Mouse (Mus musculus) E14TG2a.4 (cell line): ENCODE results near the gene Prkn.

Experiments
- H3K27me3 ChIP-seq: 2 replicates; pipeline ENCODE4 v1.6.1; 2014; ENCODE audit warnings: low read length, control low read depth; ENCODE audit not compliant: insufficient read depth
- H3K36me3 ChIP-seq: 2 replicates; pipeline ENCODE4 v1.6.1; 2014; ENCODE audit warnings: low read length, control low read depth; ENCODE audit not compliant: insufficient read depth
- H3K4me1 ChIP-seq: replicated peaks from 2 replicates; pipeline ENCODE4 v1.6.1; 2014; ENCODE audit warnings: low read depth, low read length, control low read depth
- H3K4me3 ChIP-seq: replicated peaks from 2 replicates; pipeline ENCODE4 v1.5.1; 2014; ENCODE audit warnings: mild to moderate bottlenecking, low read length
- H3K9me3 ChIP-seq: 2 replicates; pipeline ENCODE4 v1.6.1; 2014; ENCODE audit warnings: low read length, control low read depth
- CTCF ChIP-seq: conservative IDR thresholded peaks from 2 replicates; pipeline ENCODE4 v1.5.1; 2014; ENCODE audit warnings: low read length
- NANOG ChIP-seq: IDR thresholded peaks from 2 replicates; pipeline ENCODE4 v1.6.1; 2014; ENCODE audit warnings: borderline replicate concordance, low read length, mixed read lengths
- POU5F1 ChIP-seq: IDR thresholded peaks from 2 replicates; pipeline ENCODE4 v1.6.1; 2014; ENCODE audit warnings: low read length, borderline replicate concordance

The Prkn gene

DNA sequence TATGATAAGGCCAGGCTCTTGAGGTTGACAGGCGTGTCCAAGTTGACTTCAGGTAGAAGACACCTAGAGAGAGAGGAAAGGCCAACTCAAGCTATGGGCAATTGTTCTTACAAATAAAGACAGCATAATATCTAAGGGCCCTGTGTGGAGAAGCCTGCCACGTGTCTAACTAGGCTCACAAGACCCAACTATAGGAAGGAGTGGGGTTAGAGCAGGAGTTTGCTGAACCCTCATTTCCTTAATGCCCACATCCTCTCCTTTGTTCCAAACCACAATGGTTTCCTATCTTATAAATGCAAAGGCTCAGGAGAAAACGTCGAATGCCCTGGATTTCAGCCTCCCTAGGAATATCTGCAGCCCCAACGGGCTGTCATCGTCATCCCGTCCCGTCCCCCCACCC is 1120.3 kb downstream of the Prkn start:
- H3K4me1 ChIP-seq: peaks cover 20% of the 10 kb centered on the region
- TF ChIP-seq CTCF: no peak
- TF ChIP-seq POU5F1: no peak
- no peak for TF ChIP-seq NANOG
- no peak overlapping the region for H3K4me3 ChIP-seq
- H3K36me3 ChIP-seq: no peaks in the 10 kb centered on the region; the same call in 1 of the 2 replicates
- H3K9me3 ChIP-seq: peaks cover 32% of the 10 kb centered on the region
- peaks cover 12% of the 10 kb centered on the region; the same call in 1 of the 2 replicates for H3K27me3 ChIP-seq

- peaks cover 32% of the 10 kb centered on the region for H3K9me3 ChIP-seq
- no peak overlapping the region for H3K4me3 ChIP-seq
- peaks cover 7% of the 10 kb centered on the region; the same call in 1 of the 2 replicates for H3K27me3 ChIP-seq
- peaks cover 24% of the 10 kb centered on the region for H3K4me1 ChIP-seq
- H3K36me3 ChIP-seq: no peaks in the 10 kb centered on the region; the same call in 1 of the 2 replicates
- peak; percentile 84 for TF ChIP-seq NANOG
- TF ChIP-seq CTCF: no peak
- no peak for TF ChIP-seq POU5F1
Measured at GRCm38 (mm10) chr17:11962808-11963207, 1122.6 kb downstream of the Prkn start.

DNA sequence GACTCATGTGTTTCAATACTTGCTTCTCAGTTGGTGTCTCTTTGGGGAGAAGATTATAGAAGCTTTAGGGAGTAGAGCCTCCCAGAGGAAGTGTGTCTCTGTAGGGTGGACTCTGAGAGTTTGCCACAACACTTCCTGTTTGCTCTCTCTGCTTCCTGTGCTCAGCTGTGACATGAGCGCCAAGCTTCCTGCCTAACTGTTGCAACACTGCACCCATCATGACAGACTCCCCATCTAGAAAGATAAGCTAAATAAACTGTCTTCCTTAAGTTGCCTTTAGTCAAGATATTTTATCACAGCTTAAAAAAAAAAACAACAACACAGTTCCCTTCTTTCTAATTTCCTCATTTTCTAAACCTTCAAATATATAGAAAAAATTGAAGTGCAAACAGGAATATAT is 1130.0 kb downstream of the Prkn start:
- TF ChIP-seq NANOG: no peak
- TF ChIP-seq POU5F1: no peak
- no peak for TF ChIP-seq CTCF
- Histone ChIP-seq H3K27me3 (peaks cover 7% of the 10 kb centered on the region; the same call in 1 of the 2 replicates), H3K4me1 (peaks cover 6% of the 10 kb centered on the region; the same call in 1 of the 2 replicates), H3K9me3 (peaks cover 18% of the 10 kb centered on the region), H3K36me3 (no peaks in the 10 kb centered on the region), H3K4me3 (no peak overlapping the region)

GRCm38 (mm10) chr17:11972550-11972949 is 1132.4 kb downstream of the Prkn start:
- H3K27me3 ChIP-seq: peaks cover 8% of the 10 kb centered on the region; the same call in 1 of the 2 replicates
- peaks cover 18% of the 10 kb centered on the region for H3K9me3 ChIP-seq
- H3K36me3 ChIP-seq: no peaks in the 10 kb centered on the region
- no peak overlapping the region for H3K4me3 ChIP-seq
- TF ChIP-seq POU5F1 (no peak), CTCF (peak; percentile 38)
- H3K4me1 ChIP-seq: peaks cover 9% of the 10 kb centered on the region; the same call in 1 of the 2 replicates

DNA sequence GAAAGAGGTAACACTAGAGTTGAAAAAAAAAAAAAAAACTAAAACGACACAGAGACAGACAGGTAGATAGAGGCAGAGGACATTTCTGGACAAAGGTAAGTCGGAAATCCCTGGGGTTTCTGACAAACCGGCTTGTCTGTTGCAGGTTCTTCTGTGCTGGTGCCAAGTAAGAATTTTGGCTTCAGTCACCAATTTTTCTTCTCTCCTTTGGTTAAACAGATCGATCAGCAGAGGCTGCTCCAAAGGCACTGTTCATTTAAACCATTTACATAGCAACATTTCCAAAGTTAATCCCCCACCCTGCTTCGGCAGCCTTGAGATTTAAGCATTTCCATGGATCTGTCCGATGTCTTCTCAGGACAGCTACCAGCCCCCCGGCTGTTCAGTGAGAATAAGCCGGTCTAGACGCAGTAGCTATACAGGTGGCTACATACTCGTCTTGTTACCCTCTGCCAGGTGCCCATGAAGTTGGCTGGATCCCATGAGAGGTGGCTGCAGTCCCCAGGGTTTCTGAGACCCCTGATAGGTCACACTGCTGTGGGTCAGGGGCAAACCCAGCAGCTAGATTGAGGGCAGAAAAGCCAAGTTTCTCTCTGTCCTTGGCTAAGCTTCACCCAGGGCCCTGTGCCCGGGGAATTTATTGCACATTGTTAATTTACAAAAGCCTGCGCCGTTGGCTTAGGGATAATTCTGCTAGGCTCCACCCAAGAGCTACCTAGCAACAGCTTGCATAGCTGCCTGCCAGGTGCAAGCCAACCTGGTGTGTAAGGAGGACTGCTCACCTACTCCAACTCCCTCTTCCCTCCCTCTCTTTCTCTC is 1133.0 kb downstream of the Prkn start:
- no peak for TF ChIP-seq NANOG
- peak; percentile 6; the same call in 1 of the 2 replicates for TF ChIP-seq CTCF

DNA sequence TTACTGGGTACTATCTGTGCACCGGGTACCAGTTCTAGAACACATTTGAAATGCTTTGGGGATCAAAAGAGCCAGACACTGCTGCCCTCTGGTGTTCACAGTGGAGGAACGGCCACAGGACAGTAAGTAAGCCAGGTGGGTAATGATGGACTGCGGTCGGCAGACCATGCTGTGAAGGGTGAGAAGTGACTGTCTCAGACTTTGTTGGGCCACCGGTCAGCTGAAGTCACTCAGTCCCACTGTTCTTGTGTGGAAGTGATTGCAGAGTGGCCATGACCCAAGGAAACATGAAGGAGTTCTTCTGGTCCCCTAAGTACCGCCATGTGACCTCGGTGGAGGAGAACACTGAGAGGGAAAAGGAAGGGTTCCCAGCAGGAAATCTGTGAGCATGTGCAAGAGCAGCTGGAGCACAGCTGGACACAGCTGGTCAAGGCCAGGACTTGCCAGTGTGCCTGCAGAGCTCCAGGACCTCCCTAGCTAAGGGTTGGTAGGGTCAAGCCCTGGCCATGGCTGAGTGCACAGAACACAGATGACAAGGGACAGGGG is 1135.0 kb downstream of the Prkn start:
- peaks cover 15% of the 10 kb centered on the region for H3K4me1 ChIP-seq
- peaks cover 8% of the 10 kb centered on the region; the same call in 1 of the 2 replicates for H3K27me3 ChIP-seq
- peaks cover 18% of the 10 kb centered on the region for H3K9me3 ChIP-seq
- no peak overlapping the region for H3K4me3 ChIP-seq
- no peaks in the 10 kb centered on the region for H3K36me3 ChIP-seq
- TF ChIP-seq POU5F1 (no peak), CTCF (peak; percentile 55)

More for the DNA sequence above, 1133.0 kb downstream of the Prkn start:
- Histone ChIP-seq H3K27me3 (peaks cover 8% of the 10 kb centered on the region; the same call in 1 of the 2 replicates), H3K9me3 (peaks cover 18% of the 10 kb centered on the region), H3K4me1 (peaks cover 11% of the 10 kb centered on the region), H3K36me3 (no peaks in the 10 kb centered on the region), H3K4me3 (no peak overlapping the region)

DNA sequence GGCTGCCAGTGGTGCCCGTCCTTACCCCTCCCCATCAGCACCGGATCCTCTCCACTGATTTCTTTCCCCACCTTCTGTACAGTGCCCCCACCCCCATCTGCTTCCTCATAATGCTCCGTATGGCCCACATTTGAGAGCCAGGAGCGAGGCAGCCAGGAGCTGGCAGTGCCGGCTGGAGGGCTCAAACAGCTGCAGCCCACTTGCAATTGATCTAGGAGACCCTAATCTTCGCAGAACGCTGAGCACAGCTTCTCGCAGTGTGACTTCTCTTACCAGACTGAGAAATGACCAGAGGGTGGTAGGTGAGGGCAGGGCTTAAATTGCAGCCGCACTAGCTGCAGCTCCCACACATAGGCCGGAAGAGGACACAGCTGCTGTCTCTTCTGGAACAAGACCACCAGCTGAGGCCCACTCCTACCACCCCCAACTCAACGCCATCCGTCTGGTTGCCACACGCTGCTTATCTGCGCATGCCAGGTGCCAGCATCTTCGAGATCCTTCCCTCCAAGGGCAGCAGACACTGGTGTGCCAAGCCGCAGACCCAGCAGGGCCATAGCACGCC is 1138.2 kb downstream of the Prkn start:
- H3K4me1 ChIP-seq: peaks cover 22% of the 10 kb centered on the region
- peaks cover 15% of the 10 kb centered on the region for H3K9me3 ChIP-seq
- TF ChIP-seq NANOG (no peak), POU5F1 (no peak), CTCF (no peak)
- no peak overlapping the region for H3K4me3 ChIP-seq
- H3K36me3 ChIP-seq: no peaks in the 10 kb centered on the region
- H3K27me3 ChIP-seq: peaks cover 8% of the 10 kb centered on the region; the same call in 1 of the 2 replicates

GRCm38 (mm10) chr17:11981666-11982065 is 1141.5 kb downstream of the Prkn start:
- H3K27me3 ChIP-seq: peaks cover 13% of the 10 kb centered on the region; the same call in 1 of the 2 replicates
- no peak for TF ChIP-seq NANOG
- TF ChIP-seq POU5F1: no peak
- H3K4me1 ChIP-seq: peaks cover 13% of the 10 kb centered on the region; the same call in 1 of the 2 replicates
- no peaks in the 10 kb centered on the region for H3K9me3 ChIP-seq
- no peak overlapping the region for H3K4me3 ChIP-seq
- no peaks in the 10 kb centered on the region for H3K36me3 ChIP-seq
